Mouse (Mus musculus) stomach, embryonic 16.5 days (tissue): ENCODE data around the gene Rasa2. TPM values are rescaled to one million over a fixed set of nuclear protein-coding genes. Genes with fewer than 3 reads are reported as not detected.
A peak's percentile ranks its signal among the peaks of the same experiment; 100 is the strongest.

ENCODE experiments used
- ATAC-seq: fragments of 200-750 bp; cut with Nextera tagmentation; 2 replicates; pipeline ENCODE4 v1.8.0; 2017; ENCODE audit warnings: moderate number of reproducible peaks, moderate TSS enrichment; ENCODE audit not compliant: insufficient read depth, low FRiP score
- H3K27ac ChIP-seq: fragments of 300-500 bp; sonication (generic); 2 replicates; pipeline ENCODE4 v1.5.1; 2014; ENCODE audit warnings: low read length
- H3K27me3 ChIP-seq: fragments of 300-500 bp; sonication (generic); 2 replicates; pipeline ENCODE4 v1.6.1; 2014; ENCODE audit warnings: low read length, control low read depth, mixed read lengths; ENCODE audit not compliant: control insufficient read depth, insufficient read depth
- H3K36me3 ChIP-seq: fragments of 300-500 bp; sonication (generic); 2 replicates; pipeline ENCODE4 v1.6.1; 2014; ENCODE audit warnings: low read length; ENCODE audit not compliant: control insufficient read depth, insufficient read depth
- H3K4me1 ChIP-seq: fragments of 300-500 bp; sonication (generic); 2 replicates; pipeline ENCODE4 v1.6.1; 2014; ENCODE audit warnings: low read length, control low read depth, mixed read lengths; ENCODE audit not compliant: control insufficient read depth, insufficient read depth
- H3K4me2 ChIP-seq: fragments of 300-500 bp; sonication (generic); 2 replicates; pipeline ENCODE4 v1.6.1; 2014; ENCODE audit warnings: low read depth, low read length, mixed read lengths
- H3K4me3 ChIP-seq: fragments of 300-500 bp; sonication (generic); replicated peaks from 2 replicates; pipeline ENCODE4 v1.5.1; 2014; ENCODE audit warnings: mild to moderate bottlenecking, low read length
- H3K9ac ChIP-seq: fragments of 300-500 bp; sonication (generic); 2 replicates; pipeline ENCODE4 v1.6.1; 2014; ENCODE audit warnings: low read length
- H3K9me3 ChIP-seq: fragments of 300-500 bp; sonication (generic); replicated peaks from 2 replicates; pipeline ENCODE4 v1.6.1; 2016; ENCODE audit warnings: low read length, control low read depth; ENCODE audit not compliant: control insufficient read depth
- WGBS: fragments of 180-500 bp; shearing (Covaris S2); extraction: QIAGEN DNeasy Blood & Tissue Kit; methylation state at CpG from one replicate; pipeline ENCODE4 v1.1.7; 2014; 5-methylcytosine and 5-hydroxymethylcytosine counted together
- polyA plus RNA-seq: library from polyadenylated mRNA; unstranded; fragments of >200 nt; fragmentation: Nextera tagmentation; extraction: Ambion mirVana; gene quantifications from 2 replicates; pipeline ENCODE4 v1.2.1, GENCODE M21; 2015

Rasa2 gene
- polyA plus RNA-seq, 1 experiment from 2014 or later = 19.0 TPM

DNA sequence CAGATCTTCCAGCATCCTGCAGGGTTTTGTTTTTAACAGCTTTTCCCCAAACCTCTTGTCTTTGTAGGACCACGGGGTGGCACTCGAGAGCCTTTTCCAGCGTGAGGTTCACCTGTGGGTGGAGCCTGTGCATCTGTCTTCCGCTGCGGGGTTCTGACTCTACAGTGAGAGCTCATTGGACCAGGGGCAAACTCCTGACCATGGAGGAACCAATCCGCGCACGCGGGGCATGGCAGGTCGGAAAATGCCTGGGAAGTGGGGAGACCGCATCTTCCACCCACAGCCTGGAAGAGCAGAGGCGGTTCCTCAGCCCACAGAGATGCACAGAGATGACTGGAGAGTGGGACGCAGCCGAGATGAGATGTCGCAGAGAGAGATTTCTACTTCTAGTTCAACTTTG lies 38.5 kb upstream of the Rasa2 start:
- H3K9ac ChIP-seq = peak overlapping the region; percentile 64
- no peaks in the 10 kb centered on the region for H3K4me1 ChIP-seq
- H3K4me2 ChIP-seq = peak overlapping the region; percentile 64
- peak overlapping the region; percentile 43 for H3K4me3 ChIP-seq
- WGBS = 2% methylated on average over 15 of the region's 15 CpGs
- H3K9me3 ChIP-seq = no peaks in the 10 kb centered on the region
- H3K27ac ChIP-seq = peak overlapping the region; percentile 54
- no peaks in the 10 kb centered on the region for H3K27me3 ChIP-seq
- ATAC-seq = peak; percentile 100
- no peaks in the 10 kb centered on the region for H3K36me3 ChIP-seq

- Histone ChIP-seq H3K9ac (no peak overlapping the region), H3K9me3 (no peaks in the 10 kb centered on the region), H3K4me3 (no peak overlapping the region), H3K36me3 (no peaks in the 10 kb centered on the region), H3K27me3 (no peaks in the 10 kb centered on the region), H3K4me1 (no peaks in the 10 kb centered on the region), H3K4me2 (no peak overlapping the region), H3K27ac (no peak overlapping the region)
- WGBS = 45% methylated on average over 5 of the region's 5 CpGs
- no peak for ATAC-seq
Observed at GRCm38 (mm10) chr9:96668628-96669027, 37.2 kb upstream of the Rasa2 start.

DNA sequence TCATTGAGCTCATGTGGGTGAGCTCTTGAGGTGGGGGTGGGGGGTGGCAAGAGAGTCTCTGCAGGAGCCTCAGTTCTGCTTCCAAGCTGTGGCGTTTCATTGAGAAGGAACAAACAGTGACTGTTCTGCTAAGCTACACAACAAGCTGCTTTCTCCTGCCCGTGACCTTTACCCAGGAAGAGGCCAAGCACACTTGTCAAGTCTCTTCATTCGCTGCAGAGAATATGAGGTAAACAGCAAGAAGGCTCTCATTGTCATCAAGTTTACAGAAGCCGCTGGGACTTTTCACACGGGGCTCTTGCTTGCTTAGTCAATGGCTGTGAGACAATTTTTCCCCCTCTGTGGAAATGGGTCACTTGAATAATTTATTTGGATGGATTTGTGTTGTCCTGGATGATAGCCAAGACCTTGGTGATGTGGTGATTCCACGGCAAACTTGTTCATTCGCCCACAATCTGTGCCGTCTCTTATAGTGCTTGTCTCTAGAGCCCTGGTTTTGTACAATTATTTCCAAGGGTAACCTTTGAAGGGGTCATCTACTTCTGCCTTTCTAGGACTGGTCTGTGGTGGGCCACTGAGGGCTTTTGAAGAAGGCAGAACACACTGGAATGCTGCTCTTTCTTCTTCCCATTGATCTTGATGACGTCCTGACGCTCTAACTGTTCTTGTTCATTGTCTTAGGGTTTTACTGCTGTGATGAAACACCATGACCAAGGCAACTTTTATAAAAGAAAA lies 29.3 kb upstream of the Rasa2 start:
- Histone ChIP-seq H3K27me3 (no peaks in the 10 kb centered on the region), H3K4me2 (no peak overlapping the region), H3K4me3 (no peak overlapping the region), H3K27ac (no peak overlapping the region), H3K9ac (no peak overlapping the region), H3K36me3 (no peaks in the 10 kb centered on the region), H3K4me1 (no peaks in the 10 kb centered on the region), H3K9me3 (no peaks in the 10 kb centered on the region)
- ATAC-seq = no peak
- 64% methylated on average over 10 of the region's 10 CpGs for WGBS

DNA sequence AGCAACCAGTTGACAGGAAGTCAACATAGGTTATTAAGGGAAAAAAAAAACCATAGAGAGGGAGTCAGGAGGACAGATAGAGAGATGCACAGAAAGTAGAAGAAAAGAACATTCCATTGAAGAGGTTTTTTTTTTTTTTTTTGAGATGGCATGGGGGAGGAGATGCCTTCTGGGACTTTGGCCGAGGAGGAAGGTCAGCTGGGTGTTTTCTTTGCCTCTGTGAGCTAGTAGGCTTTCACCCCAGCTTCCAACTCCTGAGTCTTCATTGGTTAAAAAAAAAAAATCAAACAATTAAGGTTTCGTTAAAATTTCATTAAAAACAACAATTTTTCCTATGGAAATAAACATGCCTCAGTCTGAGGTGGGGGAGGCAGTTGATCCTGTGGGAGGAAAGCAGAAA lies 28.4 kb upstream of the Rasa2 start:
- no peak for ATAC-seq
- 52% methylated on average over 2 of the region's 2 CpGs for WGBS
- H3K9me3 ChIP-seq = no peaks in the 10 kb centered on the region

GRCm38 (mm10) chr9:96653538-96653937 lies 22.1 kb upstream of the Rasa2 start:
- H3K9ac ChIP-seq = no peak overlapping the region

More for the DNA sequence above, 28.4 kb upstream of the Rasa2 start:
- Histone ChIP-seq H3K4me2 (no peak overlapping the region), H3K27ac (no peak overlapping the region), H3K27me3 (no peaks in the 10 kb centered on the region), H3K9ac (no peak overlapping the region), H3K4me1 (no peaks in the 10 kb centered on the region), H3K36me3 (no peaks in the 10 kb centered on the region), H3K4me3 (no peak overlapping the region)

DNA sequence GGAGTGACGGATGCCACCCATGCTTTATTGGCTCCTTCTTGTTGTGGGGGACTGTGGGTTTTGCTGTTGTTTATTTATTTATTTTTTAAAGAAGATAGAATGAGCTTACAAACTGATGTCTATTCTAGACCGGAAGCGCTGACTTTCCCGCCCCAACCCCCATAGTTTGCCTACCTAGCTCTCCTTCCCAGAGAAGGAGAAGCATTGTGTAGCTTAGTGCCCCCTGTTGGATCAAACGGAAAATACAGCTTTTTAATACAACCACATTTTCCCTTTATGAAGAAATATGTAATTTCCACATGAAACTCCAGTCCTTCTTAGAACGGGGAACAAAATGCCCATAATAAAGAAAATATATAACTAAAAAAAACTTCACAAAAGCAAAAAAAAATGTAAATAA lies 21.3 kb upstream of the Rasa2 start:
- Histone ChIP-seq H3K4me1 (no peaks in the 10 kb centered on the region), H3K27me3 (no peaks in the 10 kb centered on the region), H3K27ac (no peak overlapping the region), H3K4me3 (no peak overlapping the region), H3K36me3 (no peaks in the 10 kb centered on the region), H3K9me3 (no peaks in the 10 kb centered on the region), H3K9ac (no peak overlapping the region), H3K4me2 (no peak overlapping the region)
- no peak for ATAC-seq
- WGBS = 54% methylated on average over 6 of the region's 6 CpGs

More at GRCm38 (mm10) chr9:96653538-96653937, 22.1 kb upstream of the Rasa2 start:
- no peaks in the 10 kb centered on the region for H3K4me1 ChIP-seq
- no peaks in the 10 kb centered on the region for H3K36me3 ChIP-seq
- no peak overlapping the region for H3K27ac ChIP-seq
- no peak overlapping the region for H3K4me3 ChIP-seq
- no peak overlapping the region for H3K4me2 ChIP-seq
- no peaks in the 10 kb centered on the region for H3K27me3 ChIP-seq
- 63% methylated on average over 4 of the region's 4 CpGs for WGBS
- no peaks in the 10 kb centered on the region for H3K9me3 ChIP-seq
- ATAC-seq = no peak

GRCm38 (mm10) chr9:96650807-96651206 lies 19.4 kb upstream of the Rasa2 start:
- Histone ChIP-seq H3K9me3 (no peaks in the 10 kb centered on the region), H3K36me3 (no peaks in the 10 kb centered on the region), H3K4me3 (no peak overlapping the region), H3K4me1 (no peaks in the 10 kb centered on the region), H3K4me2 (no peak overlapping the region), H3K9ac (no peak overlapping the region), H3K27ac (no peak overlapping the region), H3K27me3 (no peaks in the 10 kb centered on the region)
- 61% methylated on average over 7 of the region's 7 CpGs for WGBS
- ATAC-seq = no peak

GRCm38 (mm10) chr9:96649924-96650323 lies 18.5 kb upstream of the Rasa2 start:
- Histone ChIP-seq H3K27me3 (no peaks in the 10 kb centered on the region), H3K9me3 (no peaks in the 10 kb centered on the region), H3K9ac (no peak overlapping the region), H3K4me1 (no peaks in the 10 kb centered on the region), H3K4me3 (no peak overlapping the region), H3K4me2 (no peak overlapping the region), H3K36me3 (no peaks in the 10 kb centered on the region), H3K27ac (no peak overlapping the region)
- peak; percentile 82 for ATAC-seq
- WGBS = 51% methylated on average over 9 of the region's 9 CpGs

- no peak overlapping the region for H3K27ac ChIP-seq
- H3K27me3 ChIP-seq = no peaks in the 10 kb centered on the region
- H3K4me2 ChIP-seq = no peak overlapping the region
- ATAC-seq = no peak
- WGBS = 90% methylated on average over 4 of the region's 4 CpGs
- H3K9ac ChIP-seq = no peak overlapping the region
- no peak overlapping the region for H3K4me3 ChIP-seq
- no peaks in the 10 kb centered on the region for H3K36me3 ChIP-seq
- H3K9me3 ChIP-seq = no peaks in the 10 kb centered on the region
- no peaks in the 10 kb centered on the region for H3K4me1 ChIP-seq
Observed at GRCm38 (mm10) chr9:96649362-96649761, 17.9 kb upstream of the Rasa2 start.
